Mouse (Mus musculus) thymus, adult 2 months (tissue): ENCODE data around the gene Supt4a.

Experiments used
- CTCF ChIP-seq: fragments of 200-500 bp; IDR thresholded peaks from 2 replicates; pipeline ENCODE4 v1.5.1; 2012; ENCODE audit warnings: mild to moderate bottlenecking, control low read depth, low read length, moderate library complexity, borderline replicate concordance; ENCODE audit not compliant: control insufficient read depth, poor library complexity, insufficient read depth; ENCODE audit errors: extremely low read depth
- POLR2A ChIP-seq: fragments of 200-500 bp; IDR thresholded peaks from 2 replicates; pipeline ENCODE4 v1.6.1; 2012; ENCODE audit warnings: mild to moderate bottlenecking, low read length, control low read depth, moderate library complexity; ENCODE audit not compliant: control insufficient read depth, poor library complexity, insufficient read depth; ENCODE audit errors: extremely low read depth

- no peak for TF ChIP-seq POLR2A
- TF ChIP-seq CTCF, result no peak
Observed at GRCm38 (mm10) chr11:87745632-87746555, 8.5 kb downstream of the Supt4a start.
